28 mouse cellular contexts compared by ENCODE assay signal in genomic region chr13:25168891-25169290, GRCm38 (mm10).
A peak's percentile ranks its signal among the peaks of the same experiment; 100 is the strongest.
DNase-seq lines count a peak whose midpoint lies in the region; ATAC-seq lines count a peak whose summit lies in the region.
"Had no signal": no experiment of that assay in that cellular context is flagged by ENCODE, and none has a peak within 500 bp of the region (broad histone marks: within the 10 kb centered on the region; RNA-seq: fewer than 3 reads in every experiment).

No protein-coding gene starts in this region.

- H3K27ac ChIP-seq in embryonic facial prominence, embryonic 10.5 days (replicated peaks), result no peak overlapping the region
- no peak overlapping the region for H3K27ac ChIP-seq in limb, embryonic 11.5 days (replicated peaks; ENCODE audit: low read depth, low read length)
- H3K27ac ChIP-seq in midbrain, embryonic 15.5 days, result no peak overlapping the region
- H3K27ac ChIP-seq: embryonic facial prominence, embryonic 13.5 days; embryonic facial prominence, embryonic 15.5 days; forebrain, embryonic 10.5 days; forebrain, embryonic 13.5 days; forebrain, embryonic 15.5 days had no signal

- WGBS in embryonic facial prominence, embryonic 10.5 days, result 56% methylated on average over 3 of the region's 3 CpGs
- 54% methylated on average over 3 of the region's 3 CpGs for WGBS in limb, embryonic 11.5 days
- 83% methylated on average over 3 of the region's 3 CpGs for WGBS in midbrain, embryonic 15.5 days

- no peak overlapping the region for H3K4me3 ChIP-seq in embryonic facial prominence, embryonic 10.5 days
- no peak overlapping the region for H3K4me3 ChIP-seq in limb, embryonic 11.5 days (ENCODE audit: low read depth, low read length)
- H3K4me3 ChIP-seq in midbrain, embryonic 15.5 days, result no peak overlapping the region
- H3K4me3 ChIP-seq: embryonic facial prominence, embryonic 13.5 days; embryonic facial prominence, embryonic 15.5 days; erythroblast, embryonic 14.5 days; forebrain, embryonic 10.5 days; forebrain, embryonic 13.5 days; forebrain, embryonic 15.5 days had no signal

- H3K4me2 ChIP-seq in limb, embryonic 11.5 days (ENCODE audit: low read depth, severe bottlenecking), result no peak overlapping the region
- no peak overlapping the region for H3K4me2 ChIP-seq in midbrain, embryonic 15.5 days
- H3K4me2 ChIP-seq: embryonic facial prominence, embryonic 13.5 days; embryonic facial prominence, embryonic 15.5 days; forebrain, embryonic 13.5 days; forebrain, embryonic 15.5 days had no signal

- no peaks in the 10 kb centered on the region for H3K27me3 ChIP-seq in embryonic facial prominence, embryonic 10.5 days (replicated peaks; ENCODE audit: low read depth, poor library complexity, severe bottlenecking)
- no peaks in the 10 kb centered on the region for H3K27me3 ChIP-seq in limb, embryonic 11.5 days (ENCODE audit: control insufficient read depth, insufficient read depth, low read length)
- H3K27me3 ChIP-seq in midbrain, embryonic 15.5 days (replicated peaks), result no peaks in the 10 kb centered on the region
- H3K27me3 ChIP-seq: CH12.LX; embryonic facial prominence, embryonic 13.5 days; embryonic facial prominence, embryonic 15.5 days; forebrain, embryonic 13.5 days; forebrain, embryonic 15.5 days had no signal

- no peaks in the 10 kb centered on the region for H3K9me3 ChIP-seq in embryonic facial prominence, embryonic 10.5 days
- no peaks in the 10 kb centered on the region for H3K9me3 ChIP-seq in limb, embryonic 11.5 days (ENCODE audit: control insufficient read depth, low read length)
- no peaks in the 10 kb centered on the region for H3K9me3 ChIP-seq in midbrain, embryonic 15.5 days
- H3K9me3 ChIP-seq: embryonic facial prominence, embryonic 13.5 days; embryonic facial prominence, embryonic 15.5 days; forebrain, embryonic 10.5 days; forebrain, embryonic 13.5 days; forebrain, embryonic 15.5 days had no signal

- peak; percentile 19 for DNase-seq in embryo, embryonic 10.5 days (ENCODE audit: low spot score)
- DNase-seq in embryo, embryonic 10 days (ENCODE audit: low spot score), result no peak
- peak; percentile 54 for DNase-seq in embryonic facial prominence, embryonic 10.5 days (ENCODE audit: low spot score)
- DNase-seq in forelimb bud, embryonic 11.5 days (ENCODE audit: low read depth, low spot score), result peak; percentile 42
- peak; percentile 51 for DNase-seq in limb, embryonic 11.5 days (ENCODE audit: low spot score)
- no peak for DNase-seq in MN1 (ENCODE audit: low spot score)
- DNase-seq in testis, postnatal 10 days (ENCODE audit: low spot score), result no peak
- DNase-seq: adrenal gland, adult 2 months; adrenal gland, postnatal 10 days; adrenal gland, postnatal 25 days; B cell, adult 2 months; cerebellum, adult 11 months; cerebellum, adult 18-20 months; cerebellum, adult 8-10 months; cerebellum, adult 9-11 months; cerebellum, postnatal 14 days; cerebellum, postnatal 36 days; forebrain, postnatal 0 days had no signal

- no peak for ATAC-seq in limb, embryonic 11.5 days (ENCODE audit: insufficient number of reproducible peaks, low FRiP score, low TSS enrichment, low read depth)
- no peak for ATAC-seq in midbrain, embryonic 15.5 days (replicated peaks)
- ATAC-seq: CD4-positive, CD25-positive, alpha-beta regulatory T cell, adult 4 months; forebrain, embryonic 13.5 days; forebrain, embryonic 15.5 days; forebrain, postnatal 0 days had no signal

- peaks cover 12% of the 10 kb centered on the region for H3K4me1 ChIP-seq in embryonic facial prominence, embryonic 10.5 days
- no peaks in the 10 kb centered on the region for H3K4me1 ChIP-seq in limb, embryonic 11.5 days (ENCODE audit: control insufficient read depth, insufficient read depth, low read length)
- H3K4me1 ChIP-seq in midbrain, embryonic 15.5 days, result no peaks in the 10 kb centered on the region
- H3K4me1 ChIP-seq: embryonic facial prominence, embryonic 15.5 days; forebrain, embryonic 10.5 days; forebrain, embryonic 13.5 days; forebrain, embryonic 15.5 days had no signal

- H3K36me3 ChIP-seq in embryonic facial prominence, embryonic 10.5 days (replicated peaks), result no peaks in the 10 kb centered on the region
- no peaks in the 10 kb centered on the region for H3K36me3 ChIP-seq in limb, embryonic 11.5 days (ENCODE audit: control insufficient read depth, insufficient read depth, low read length)
- no peaks in the 10 kb centered on the region for H3K36me3 ChIP-seq in midbrain, embryonic 15.5 days (replicated peaks)
- H3K36me3 ChIP-seq: embryonic facial prominence, embryonic 13.5 days; embryonic facial prominence, embryonic 15.5 days; forebrain, embryonic 10.5 days; forebrain, embryonic 15.5 days; G1E had no signal

- H3K9ac ChIP-seq in limb, embryonic 11.5 days (ENCODE audit: low read length), result no peak overlapping the region
- H3K9ac ChIP-seq in midbrain, embryonic 15.5 days, result no peak overlapping the region
- H3K9ac ChIP-seq: embryonic facial prominence, embryonic 13.5 days; embryonic facial prominence, embryonic 15.5 days; forebrain, embryonic 13.5 days; forebrain, embryonic 15.5 days; forebrain, postnatal 0 days had no signal

Comparison
In these comparisons a context has a peak if more than half of its experiments do, and no peak if none do; other contexts are left out.
1. DNase-seq: peak in embryo, embryonic 10.5 days (single experiment), embryonic facial prominence, embryonic 10.5 days (single experiment), forelimb bud, embryonic 11.5 days (single experiment) and limb, embryonic 11.5 days (single experiment); none in embryo, embryonic 10 days (single experiment), MN1 (single experiment) and testis, postnatal 10 days (single experiment).